Mouse (Mus musculus) embryonic facial prominence, embryonic 12.5 days (tissue): ENCODE measurements around the gene Tmem115. TPM values are rescaled to one million over a fixed set of nuclear protein-coding genes. Genes with fewer than 3 reads are reported as not detected.
A peak's percentile ranks its signal among the peaks of the same experiment; 100 is the strongest.
"Not testable (repeated sequence)": the region's sequence is repeated elsewhere in the genome, so short reads cannot be mapped to it uniquely, and the experiment has no call there.

Source experiments
- ATAC-seq: fragments of 200-750 bp; cut with Nextera tagmentation; 2 replicates; pipeline ENCODE4 v1.8.0; 2017; ENCODE audit not compliant: insufficient number of reproducible peaks, insufficient read depth, low FRiP score, low TSS enrichment
- H3K27ac ChIP-seq: fragments of 300-500 bp; sonication (generic); 2 replicates; pipeline ENCODE4 v1.5.1; 2016; ENCODE audit warnings: mild to moderate bottlenecking
- H3K27me3 ChIP-seq: fragments of 300-500 bp; sonication (generic); 2 replicates; pipeline ENCODE4 v1.6.1; 2016; ENCODE audit warnings: mild to moderate bottlenecking, moderate library complexity
- H3K36me3 ChIP-seq: fragments of 300-500 bp; sonication (generic); 2 replicates; pipeline ENCODE4 v1.6.1; 2016; ENCODE audit warnings: mild to moderate bottlenecking
- H3K4me1 ChIP-seq: fragments of 300-500 bp; sonication (generic); 2 replicates; pipeline ENCODE4 v1.6.1; 2016
- H3K4me2 ChIP-seq: fragments of 300-500 bp; sonication (generic); replicated peaks from 2 replicates; pipeline ENCODE4 v1.6.1; 2016; ENCODE audit warnings: mild to moderate bottlenecking, moderate library complexity
- H3K4me3 ChIP-seq: fragments of 300-500 bp; sonication (generic); 2 replicates; pipeline ENCODE4 v1.5.1; 2016; ENCODE audit warnings: mild to moderate bottlenecking
- H3K9ac ChIP-seq: fragments of 300-500 bp; sonication (generic); 2 replicates; pipeline ENCODE4 v1.6.1; 2016; ENCODE audit warnings: mild to moderate bottlenecking, moderate library complexity
- H3K9me3 ChIP-seq: fragments of 300-500 bp; sonication (generic); 2 replicates; pipeline ENCODE4 v1.6.1; 2016; ENCODE audit warnings: mild to moderate bottlenecking, moderate library complexity
- WGBS: fragments of 180-500 bp; shearing (Covaris S2); methylation state at CpG from one replicate; pipeline ENCODE4 v1.1.7; 2016; 5-methylcytosine and 5-hydroxymethylcytosine counted together
- polyA plus RNA-seq: library from polyadenylated mRNA; unstranded; fragments of >200 nt; fragmentation: Nextera tagmentation; extraction: Ambion mirVana; gene quantifications from 2 replicates; pipeline ENCODE4 v1.2.1, GENCODE M21; 2016

Tmem115 gene
- polyA plus RNA-seq, 1 experiment from 2014 or later: 50.1 TPM

DNA sequence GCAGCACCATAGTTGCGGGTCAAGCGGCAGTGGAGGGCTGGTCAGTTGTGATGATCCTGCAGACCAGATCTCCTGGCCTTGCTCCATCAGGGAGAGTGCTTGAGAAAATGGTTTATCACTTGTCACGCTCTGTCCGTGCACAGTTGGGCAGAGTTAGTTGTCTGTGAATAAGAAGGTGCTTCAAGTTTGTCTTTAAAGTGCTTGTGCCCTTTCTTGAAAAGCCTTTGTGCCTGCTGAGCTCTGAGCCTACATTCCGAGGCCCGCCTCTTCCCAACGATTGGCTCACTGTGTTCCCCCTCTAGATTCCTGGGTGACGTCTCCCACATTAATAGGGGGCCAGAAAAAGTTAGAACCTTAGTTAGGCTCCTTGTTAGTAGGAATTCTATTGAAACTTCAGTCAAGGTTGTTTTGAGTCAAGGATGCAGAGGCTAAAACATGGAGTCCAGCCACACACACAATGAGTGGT is 18.2 kb downstream of the Tmem115 start:
- H3K4me1 ChIP-seq: peaks cover 55% of the 10 kb centered on the region
- peaks cover 13% of the 10 kb centered on the region; the same call in 1 of the 2 replicates for H3K27me3 ChIP-seq
- H3K36me3 ChIP-seq: 0 out of 2 replicates have a peak, but pooled peaks cover 7% of the 10 kb centered on the region
- H3K9me3 ChIP-seq: no peaks in the 10 kb centered on the region
- WGBS: 7% methylated on average over 8 of the region's 8 CpGs
- peak overlapping the region; percentile 70 for H3K9ac ChIP-seq
- no peak for ATAC-seq
- peak overlapping the region; percentile 83 for H3K4me2 ChIP-seq
- H3K27ac ChIP-seq: peak overlapping the region; percentile 59
- H3K4me3 ChIP-seq: peak overlapping the region; percentile 49

DNA sequence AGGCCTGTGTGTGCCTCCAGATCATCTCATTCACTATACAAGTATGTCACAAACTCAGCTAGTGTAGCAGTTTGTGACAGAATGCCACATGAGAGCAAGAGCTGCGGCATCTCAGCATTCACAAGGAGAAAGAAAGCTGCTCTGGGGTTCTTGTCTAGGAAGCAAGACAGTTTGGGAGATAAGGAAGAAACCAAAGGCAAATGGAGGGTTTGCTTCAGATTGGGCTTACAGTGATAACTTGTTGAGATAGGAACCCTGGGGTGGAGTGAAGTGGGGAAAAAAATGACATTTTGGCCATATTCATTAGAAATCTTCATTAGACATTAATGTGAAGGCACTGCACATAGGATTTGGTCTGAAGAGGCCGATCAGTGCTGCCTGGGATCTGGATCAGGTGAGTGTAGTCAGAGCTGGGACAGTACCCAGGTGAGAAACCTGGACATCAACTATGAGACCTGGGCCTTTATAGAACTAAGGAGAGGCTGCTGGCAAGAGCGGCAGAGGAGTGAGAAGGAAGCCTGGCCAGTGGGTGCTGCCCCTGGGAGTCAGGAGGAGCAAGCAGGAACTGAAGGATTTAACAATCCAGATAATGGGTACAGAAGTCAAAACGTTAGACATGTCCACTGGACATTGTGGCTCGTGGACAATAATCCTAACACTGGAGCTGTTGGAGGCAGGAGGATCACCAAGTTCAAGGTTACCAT is 19.1 kb downstream of the Tmem115 start:
- no peak for ATAC-seq
- peak overlapping the region; percentile 83 for H3K4me2 ChIP-seq
- H3K27me3 ChIP-seq: peaks cover 13% of the 10 kb centered on the region; the same call in 1 of the 2 replicates
- no peak overlapping the region for H3K4me3 ChIP-seq
- peaks cover 16% of the 10 kb centered on the region for H3K36me3 ChIP-seq
- 86% methylated on average over 5 of the region's 5 CpGs for WGBS
- H3K4me1 ChIP-seq: peaks cover 49% of the 10 kb centered on the region
- H3K9me3 ChIP-seq: no peaks in the 10 kb centered on the region
- no peak overlapping the region for H3K27ac ChIP-seq
- no peak overlapping the region; the same call in 1 of the 2 replicates for H3K9ac ChIP-seq

DNA sequence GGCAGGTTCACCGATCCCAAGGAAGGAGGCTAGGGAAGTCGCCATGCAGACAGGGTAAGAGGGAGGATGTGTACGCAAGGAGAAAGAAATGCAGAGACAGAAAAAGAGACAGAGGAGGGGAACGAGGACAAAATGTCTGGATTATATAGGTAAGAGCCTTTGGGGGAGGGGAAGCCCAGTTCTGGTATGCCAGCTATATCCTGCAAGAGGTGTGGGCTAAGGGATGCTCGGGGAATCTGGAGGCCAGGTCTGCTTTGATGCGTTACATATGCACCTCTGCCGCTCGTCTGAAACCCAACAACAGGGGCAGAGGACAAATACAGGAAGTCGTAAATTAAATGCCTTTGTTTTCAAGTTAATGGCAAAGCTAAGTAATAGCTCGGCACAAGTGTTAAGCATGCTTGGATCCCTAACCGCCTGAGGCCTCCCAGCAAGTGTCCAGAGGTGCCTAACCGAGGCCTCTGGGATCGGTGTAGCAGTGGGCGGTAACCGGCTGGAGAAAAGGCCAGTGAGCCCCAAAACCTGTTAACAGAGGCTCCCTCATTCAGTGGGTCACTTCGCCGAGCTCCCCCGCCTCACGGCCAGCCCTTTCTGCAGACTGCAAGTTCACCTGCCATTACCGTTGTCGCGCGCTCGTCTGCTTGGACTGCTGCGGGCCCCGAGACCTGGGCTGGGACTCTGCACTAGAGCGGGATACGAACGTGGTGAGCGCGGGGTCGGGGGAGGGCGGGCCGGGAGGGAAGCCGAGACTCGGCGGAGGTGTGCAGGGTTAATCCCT is 20.0 kb downstream of the Tmem115 start:
- Histone ChIP-seq H3K9me3 (no peaks in the 10 kb centered on the region), H3K36me3 (peaks cover 25% of the 10 kb centered on the region), H3K4me3 (peak overlapping the region; percentile 78), H3K27me3 (peaks cover 13% of the 10 kb centered on the region; the same call in 1 of the 2 replicates), H3K4me2 (peak overlapping the region; percentile 83), H3K9ac (peak overlapping the region; percentile 79), H3K27ac (peak overlapping the region; percentile 69), H3K4me1 (peaks cover 49% of the 10 kb centered on the region)
- WGBS: 6% methylated on average over 37 of the region's 37 CpGs
- peak; percentile 49 for ATAC-seq

DNA sequence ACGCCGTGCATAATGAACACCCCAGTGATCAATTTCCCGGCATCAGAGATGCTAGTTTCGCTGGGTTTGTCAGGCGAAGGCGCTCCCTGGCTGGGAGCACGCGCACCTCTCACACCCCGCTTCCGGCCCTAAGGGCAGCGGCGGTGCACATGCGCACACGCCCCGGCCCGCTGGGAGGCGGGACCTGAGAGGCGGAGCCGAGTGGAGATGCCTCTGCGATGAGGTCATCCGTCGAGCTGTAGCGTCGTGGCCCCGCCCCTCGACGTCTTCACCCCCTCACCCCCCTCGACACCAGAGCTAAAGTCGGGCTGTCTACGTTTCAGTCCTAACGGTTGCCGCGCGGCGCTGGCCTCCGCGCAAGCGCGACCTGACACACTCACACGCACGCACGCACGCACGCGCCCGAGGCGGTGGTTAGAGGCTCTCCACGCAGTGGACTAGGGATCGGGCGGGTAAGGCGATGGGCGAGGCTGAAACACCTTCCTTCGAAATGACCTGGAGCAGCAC is 20.6 kb downstream of the Tmem115 start:
- ATAC-seq: peak; percentile 90
- Histone ChIP-seq H3K9me3 (no peaks in the 10 kb centered on the region), H3K4me2 (peak overlapping the region; percentile 83), H3K9ac (peak overlapping the region; percentile 79), H3K27me3 (peaks cover 13% of the 10 kb centered on the region; the same call in 1 of the 2 replicates), H3K4me3 (peak overlapping the region; percentile 78), H3K27ac (peak overlapping the region; percentile 94), H3K4me1 (peaks cover 49% of the 10 kb centered on the region), H3K36me3 (peaks cover 31% of the 10 kb centered on the region)
- under 1% methylated on average over 53 of the region's 53 CpGs for WGBS

DNA sequence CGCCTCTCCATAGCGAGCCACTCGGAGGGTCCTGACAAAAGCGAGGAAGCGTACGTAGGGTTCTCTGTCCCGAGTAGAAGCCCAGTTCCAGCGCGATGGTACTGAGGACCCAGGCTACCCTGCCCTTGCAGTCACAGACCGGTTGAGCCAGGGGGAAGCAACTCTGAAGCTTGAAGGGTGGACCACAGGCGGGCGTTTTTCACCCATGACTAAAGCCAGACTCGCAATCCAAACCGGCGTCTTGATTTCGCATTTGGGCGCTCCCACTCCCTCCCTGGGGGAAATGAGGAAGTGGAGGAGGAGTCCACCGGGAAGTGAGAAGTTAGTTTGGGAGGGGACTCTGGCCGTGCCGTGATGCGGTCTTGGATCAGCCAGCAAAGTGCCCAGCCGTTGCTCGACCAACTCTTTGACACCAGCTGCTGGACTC is 21.3 kb downstream of the Tmem115 start:
- H3K27ac ChIP-seq: peak overlapping the region; percentile 94
- ATAC-seq: peak; percentile 9
- H3K36me3 ChIP-seq: peaks cover 38% of the 10 kb centered on the region
- no peaks in the 10 kb centered on the region for H3K9me3 ChIP-seq
- H3K27me3 ChIP-seq: peaks cover 8% of the 10 kb centered on the region; the same call in 1 of the 2 replicates
- H3K9ac ChIP-seq: peak overlapping the region; percentile 79
- peak overlapping the region; percentile 83 for H3K4me2 ChIP-seq
- WGBS: under 1% methylated on average over 23 of the region's 23 CpGs
- H3K4me3 ChIP-seq: peak overlapping the region; percentile 78
- peaks cover 49% of the 10 kb centered on the region for H3K4me1 ChIP-seq

DNA sequence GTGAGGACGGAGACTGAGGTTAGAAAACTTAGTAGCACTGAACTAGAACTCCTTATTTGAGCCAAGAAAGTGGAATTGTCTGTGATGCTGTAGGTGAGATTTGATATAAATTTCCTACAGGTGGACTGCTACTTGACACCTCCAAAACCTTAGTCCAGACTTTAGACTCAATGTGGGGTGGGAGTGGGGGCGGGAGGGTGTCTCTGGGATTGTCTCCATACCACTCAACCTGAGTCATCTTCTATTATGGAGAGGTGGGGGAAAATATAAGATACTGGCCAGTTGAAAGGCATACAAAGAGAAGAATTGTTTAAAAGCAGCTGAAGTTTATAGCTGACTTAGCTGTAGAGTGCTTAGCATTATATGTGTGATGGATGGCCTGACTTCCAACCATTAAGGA is 22.0 kb downstream of the Tmem115 start:
- Histone ChIP-seq H3K27ac (peak overlapping the region; percentile 94), H3K4me2 (peak overlapping the region; percentile 83), H3K9ac (peak overlapping the region; percentile 79), H3K27me3 (peaks cover 2% of the 10 kb centered on the region; the same call in 1 of the 2 replicates), H3K4me1 (peaks cover 46% of the 10 kb centered on the region), H3K4me3 (peak overlapping the region; percentile 78), H3K9me3 (no peaks in the 10 kb centered on the region), H3K36me3 (peaks cover 45% of the 10 kb centered on the region)
- no peak for ATAC-seq
- WGBS: 41% methylated on average over 2 of the region's 2 CpGs

DNA sequence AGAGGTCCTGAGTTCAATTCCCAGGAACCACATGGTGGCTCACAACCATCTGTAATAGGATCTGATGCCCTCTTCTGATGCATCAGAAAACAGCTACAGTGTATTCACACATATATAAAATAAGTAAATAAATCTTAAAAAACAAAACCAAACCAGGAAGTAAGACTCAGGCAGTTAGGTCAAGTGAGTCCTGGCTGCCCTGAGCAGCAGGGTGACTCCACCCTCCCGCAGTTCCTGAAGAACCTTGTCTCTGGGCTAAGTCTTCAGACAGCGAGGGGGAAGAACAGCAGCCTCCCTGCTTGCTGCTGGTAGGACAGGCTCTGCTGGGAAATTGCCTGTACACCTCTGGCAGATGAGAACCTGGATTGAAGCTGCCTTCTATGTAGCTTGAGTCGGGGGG is 22.6 kb downstream of the Tmem115 start:
- WGBS: 79% methylated on average over 3 of the region's 3 CpGs
- no peaks in the 10 kb centered on the region for H3K9me3 ChIP-seq
- peak overlapping the region; percentile 83 for H3K4me2 ChIP-seq
- no peaks in the 10 kb centered on the region for H3K27me3 ChIP-seq
- peak overlapping the region; percentile 43; the same call in 1 of the 2 replicates for H3K27ac ChIP-seq
- peaks cover 40% of the 10 kb centered on the region for H3K4me1 ChIP-seq
- peak overlapping the region; percentile 78 for H3K4me3 ChIP-seq
- peaks cover 51% of the 10 kb centered on the region for H3K36me3 ChIP-seq
- H3K9ac ChIP-seq: no peak overlapping the region
- ATAC-seq: no peak

DNA sequence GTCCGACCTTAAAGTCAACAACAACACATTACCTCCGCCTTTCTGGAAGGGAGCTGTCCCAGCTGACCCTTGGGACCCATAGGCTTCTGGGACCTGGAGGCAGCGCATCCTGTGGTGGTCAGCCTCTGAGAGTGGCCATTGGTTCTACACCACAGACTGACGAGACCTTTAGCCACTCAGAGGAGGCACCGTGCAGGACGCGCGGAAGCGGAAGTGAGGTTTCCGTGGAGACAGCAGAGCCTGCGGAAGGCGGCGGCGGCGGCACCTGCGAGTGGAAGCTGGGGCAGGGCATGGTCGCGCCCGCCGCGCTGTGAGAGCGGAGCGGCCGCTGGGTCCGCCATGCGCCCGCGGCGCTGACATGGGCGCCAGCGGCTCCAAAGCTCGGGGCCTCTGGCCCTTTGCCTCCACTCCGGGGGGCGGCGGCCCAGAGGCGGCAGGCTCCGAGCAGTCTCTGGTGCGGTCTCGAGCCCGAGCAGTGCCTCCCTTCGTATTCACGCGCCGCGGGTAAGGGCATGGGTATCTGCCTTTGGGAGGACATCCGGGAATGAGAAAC is 29.4 kb downstream of the Tmem115 start, which contains the start of gene Tusc2:
Gene Tusc2, plus strand, starts transcription at position 227 of the 553 bp plus-strand sequence.
- H3K27ac ChIP-seq: peak within 1 kb of the TSS; percentile 64
- peak within 1 kb of the TSS; percentile 70 for H3K9ac ChIP-seq
- H3K4me3 ChIP-seq: peak within 1 kb of the TSS; percentile 80
- H3K9me3 ChIP-seq: no peaks in the 10 kb centered on the region
- H3K4me1 ChIP-seq: peaks cover 25% of the 10 kb centered on the region
- peaks cover 54% of the 10 kb centered on the region for H3K36me3 ChIP-seq
- peak within 1 kb of the TSS; percentile 80 for H3K4me2 ChIP-seq
- WGBS: 1% methylated on average over 46 of the region's 46 CpGs
- H3K27me3 ChIP-seq: no peaks in the 10 kb centered on the region
- peak; percentile 91 for ATAC-seq

DNA sequence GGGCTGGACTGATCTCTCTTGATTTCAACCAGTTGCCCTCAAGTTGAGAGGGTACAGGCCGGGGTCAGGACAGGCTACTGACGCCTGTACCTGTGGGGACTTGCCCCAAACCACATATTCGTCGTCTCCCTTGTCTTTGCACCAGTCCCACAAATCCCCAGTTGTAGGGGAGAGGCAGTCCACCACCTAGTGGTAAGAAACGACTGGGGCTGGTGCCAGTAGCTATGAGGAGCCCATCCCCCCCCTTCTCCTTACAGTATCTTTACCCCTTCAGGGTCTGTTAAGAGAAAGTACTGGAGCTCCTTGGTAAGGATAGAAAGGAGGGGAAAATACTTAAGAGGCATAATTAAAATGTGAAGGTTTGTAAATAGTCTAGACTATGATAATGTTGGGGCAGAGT is 31.8 kb downstream of the Tmem115 start:
- Histone ChIP-seq H3K36me3 (peaks cover 33% of the 10 kb centered on the region), H3K4me1 (peaks cover 35% of the 10 kb centered on the region), H3K27ac (peak overlapping the region; percentile 64; the same call in 1 of the 2 replicates)
- not testable (repeated sequence) for H3K9me3 ChIP-seq, H3K9ac ChIP-seq, H3K4me2 ChIP-seq, ATAC-seq, H3K27me3 ChIP-seq, H3K4me3 ChIP-seq
- WGBS: 43% methylated on average over 5 of the region's 5 CpGs

DNA sequence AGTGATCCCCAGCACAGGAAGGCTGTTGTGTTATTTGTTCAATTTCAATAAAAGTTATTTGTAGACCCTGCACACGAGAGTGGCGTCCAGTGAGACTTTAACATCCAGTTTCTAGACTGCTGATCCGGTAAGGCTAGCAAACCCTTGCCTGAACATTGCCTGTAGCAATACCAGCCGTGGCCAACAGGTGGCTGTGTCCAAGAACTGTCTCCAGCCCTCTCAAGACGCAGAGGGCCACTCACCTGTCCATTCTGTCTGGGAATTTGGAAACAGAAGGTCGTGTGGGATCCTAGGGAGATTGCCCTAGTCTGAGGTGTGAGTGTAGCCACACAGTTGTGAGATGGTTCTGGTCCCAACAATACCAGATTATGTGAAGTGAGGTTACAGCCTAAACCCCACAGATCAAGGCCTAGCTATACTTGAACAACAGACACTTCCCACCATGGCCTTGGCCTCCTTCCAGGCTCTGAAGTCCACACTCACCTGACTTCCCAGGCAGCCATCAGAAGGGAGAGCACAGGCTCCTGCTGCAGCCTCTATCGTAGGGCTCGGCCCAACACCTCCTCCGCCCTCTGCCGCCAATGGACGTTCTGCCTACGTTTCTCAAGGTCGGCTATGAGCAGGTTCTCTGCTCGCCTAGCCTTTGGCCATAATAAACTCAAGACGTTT is 32.4 kb downstream of the Tmem115 start:
- H3K4me2 ChIP-seq: no peak overlapping the region
- WGBS: 59% methylated on average over 15 of the region's 15 CpGs
- H3K9ac ChIP-seq: 0 out of 2 replicates have a peak overlapping the region, but pooled peaks have one; percentile 3
- no peaks in the 10 kb centered on the region for H3K27me3 ChIP-seq
- peaks cover 33% of the 10 kb centered on the region for H3K36me3 ChIP-seq
- no peak for ATAC-seq
- H3K27ac ChIP-seq: peak overlapping the region; percentile 64
- peaks cover 42% of the 10 kb centered on the region for H3K4me1 ChIP-seq
- no peak overlapping the region for H3K4me3 ChIP-seq
- H3K9me3 ChIP-seq: no peaks in the 10 kb centered on the region
